Mouse (Mus musculus) retina, embryonic 14.5 days (tissue): ENCODE results near the gene Ccdc183.

Experiments used
- DNase-seq: peaks from one replicate; pipeline ENCODE4 v3.0.0-alpha.2; 2015; ENCODE audit warnings: low spot score

Gene Ccdc183

DNA sequence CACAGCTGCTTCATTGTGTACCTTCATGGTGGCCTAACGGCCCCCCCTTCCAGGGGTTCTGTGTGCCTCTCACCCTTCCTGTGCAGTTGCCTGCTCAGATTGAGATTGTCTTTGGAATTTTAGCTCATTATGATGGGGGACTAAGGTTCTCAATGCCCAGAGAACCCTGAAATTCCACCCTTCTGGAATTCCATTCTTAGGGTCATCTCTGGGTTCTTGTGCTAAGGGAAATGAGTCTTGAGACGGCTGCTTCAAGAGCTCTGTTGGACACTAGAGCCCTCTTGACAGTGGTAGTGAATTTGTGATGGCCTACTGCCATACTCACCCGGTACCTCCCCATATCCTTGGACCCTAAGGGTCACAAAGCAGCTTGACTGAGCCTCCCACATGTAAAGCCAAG lies at the start of gene Ccdc183:
Gene Ccdc183, minus strand, starts transcription at position 101 of the 400 bp plus-strand sequence.
- DNase-seq: no peak

GRCm38 (mm10) chr2:25666516-25666915 lies 49.0 kb upstream of the Ccdc183 start:
- no peak for DNase-seq

DNA sequence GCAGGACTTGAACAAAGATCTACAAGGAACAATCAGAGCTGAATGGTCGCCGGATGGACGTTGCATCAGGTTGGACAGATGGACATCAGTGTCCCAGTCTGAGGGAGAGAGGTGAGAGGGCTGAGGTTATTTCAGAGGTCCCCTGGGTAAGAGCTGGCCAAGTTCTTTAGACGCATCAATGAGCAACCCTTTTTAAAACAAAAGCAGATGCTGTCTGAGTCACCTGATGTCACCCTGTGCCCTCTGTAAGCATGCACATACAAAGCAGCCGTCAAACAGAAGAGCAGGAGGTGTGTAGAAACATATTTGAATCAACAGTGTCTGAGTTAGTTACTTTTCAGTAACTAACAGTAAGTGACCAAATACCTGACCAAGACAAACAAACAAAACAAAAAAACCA lies 46.6 kb upstream of the Ccdc183 start:
- DNase-seq: no peak

DNA sequence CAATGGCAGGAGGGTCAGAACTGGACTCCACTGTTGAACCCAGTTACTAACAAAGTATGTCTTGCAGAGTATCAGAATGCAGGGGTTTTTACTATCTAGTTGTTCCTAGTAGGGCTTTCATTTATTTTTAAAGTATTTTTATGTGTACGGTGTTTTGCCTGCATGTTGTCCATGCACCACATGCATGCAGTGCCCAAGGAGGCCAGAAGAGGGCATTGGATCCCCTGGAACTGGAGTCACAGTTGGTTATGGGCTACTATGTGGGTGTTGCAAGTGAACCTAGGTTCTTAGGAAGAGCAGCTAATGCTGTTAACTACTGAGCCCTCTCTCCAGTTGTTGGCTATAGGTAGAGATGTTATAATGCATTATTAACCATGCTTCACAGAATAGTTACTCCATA lies 46.0 kb upstream of the Ccdc183 start:
- peak; percentile 59 for DNase-seq

DNA sequence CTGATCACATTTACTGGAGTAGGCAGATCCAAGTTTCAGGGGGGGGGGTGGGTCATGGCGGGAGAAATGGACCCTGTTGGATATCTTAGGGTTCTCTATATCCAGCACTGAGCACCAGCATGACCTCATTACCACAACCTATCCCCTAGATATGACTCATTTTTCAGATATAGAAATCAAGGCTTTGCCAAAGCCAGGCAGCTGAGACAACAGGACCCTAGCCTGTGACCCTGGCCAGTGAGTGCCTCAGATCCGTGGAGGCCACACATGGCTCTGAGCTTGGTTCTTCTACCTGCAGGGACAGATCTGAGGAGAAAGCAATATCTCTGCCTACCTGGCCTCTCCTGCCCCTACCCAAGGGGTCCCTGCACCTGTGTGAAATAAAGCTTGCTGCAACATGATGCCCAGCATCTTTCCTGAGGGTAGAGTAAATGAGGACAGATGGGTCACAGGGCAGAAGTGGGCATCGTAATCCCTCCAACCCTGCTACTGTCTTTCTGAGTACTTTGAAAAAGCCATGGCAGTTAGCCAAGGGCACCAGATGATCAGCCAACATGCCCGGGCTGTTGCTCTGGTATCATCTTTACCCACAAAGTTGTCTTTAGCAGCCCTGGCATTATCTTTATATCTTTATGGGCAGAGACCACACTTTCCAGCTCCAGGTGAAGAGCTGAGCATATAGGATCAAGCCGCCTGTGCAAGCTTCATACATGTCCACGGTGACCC lies 43.9 kb upstream of the Ccdc183 start:
- DNase-seq: no peak

DNA sequence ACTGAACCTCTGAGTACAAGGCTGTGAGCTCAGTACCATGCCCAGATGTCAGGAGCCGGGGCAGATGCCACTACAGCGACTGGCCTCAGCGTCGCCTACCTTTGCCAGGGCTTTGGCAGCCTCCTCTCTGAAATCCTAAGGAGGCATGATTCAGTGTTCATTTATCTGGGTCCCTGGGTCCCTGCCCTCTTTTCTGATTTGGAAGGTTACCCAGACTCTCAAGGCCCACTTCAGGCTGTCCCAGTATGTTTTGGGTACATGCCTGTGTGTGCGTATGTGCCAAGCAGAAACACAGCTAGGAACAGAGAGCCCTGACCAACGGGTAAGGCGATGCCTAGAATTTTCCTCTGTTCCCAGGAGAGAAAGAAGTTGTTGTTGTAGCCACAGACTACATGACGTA lies 42.8 kb upstream of the Ccdc183 start:
- no peak for DNase-seq

DNA sequence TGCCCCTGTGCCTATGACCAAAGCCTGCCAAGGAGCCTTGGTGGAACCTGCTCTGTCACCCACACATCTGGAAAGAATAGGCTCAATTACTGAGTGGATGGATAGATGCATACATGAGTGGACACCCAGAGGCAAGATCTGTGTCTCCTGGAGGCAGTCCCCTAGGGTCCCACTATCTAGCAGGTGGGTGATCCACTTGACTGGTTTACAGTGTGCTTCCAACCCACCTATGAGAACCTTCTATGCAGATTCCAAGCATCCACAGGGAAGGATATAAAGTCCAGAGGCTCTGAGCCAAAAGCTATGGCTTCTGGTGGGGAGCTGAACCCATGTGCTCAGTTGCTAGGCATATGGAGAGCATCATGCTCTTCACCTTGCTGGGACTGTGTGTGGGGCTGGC lies 40.2 kb upstream of the Ccdc183 start, which contains the start of gene Lcn5:
Gene Lcn5, plus strand, starts transcription at position 301 of the 400 bp plus-strand sequence.
- no peak for DNase-seq

DNA sequence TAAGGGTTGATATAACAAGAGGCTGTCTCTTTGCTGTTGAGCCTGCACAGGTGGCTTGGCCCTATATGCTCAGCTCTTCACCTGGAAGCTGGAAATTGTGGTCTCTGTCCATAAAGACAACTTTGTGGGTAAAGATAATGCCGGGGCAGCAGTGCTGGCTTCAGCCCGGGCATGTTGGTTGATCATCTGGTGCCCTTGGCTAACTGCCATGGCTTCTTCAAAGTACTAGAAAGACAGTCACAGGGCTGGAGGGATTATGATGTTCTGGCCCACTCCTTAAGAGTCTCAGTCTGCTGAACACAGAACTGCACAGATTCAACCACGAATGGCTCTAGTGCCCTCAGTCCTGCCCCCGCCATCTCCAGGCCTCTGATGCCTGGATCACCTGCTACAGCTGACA lies 39.8 kb upstream of the Ccdc183 start:
- no peak for DNase-seq

GRCm38 (mm10) chr2:25656691-25657090 lies 39.2 kb upstream of the Ccdc183 start:
- no peak for DNase-seq

DNA sequence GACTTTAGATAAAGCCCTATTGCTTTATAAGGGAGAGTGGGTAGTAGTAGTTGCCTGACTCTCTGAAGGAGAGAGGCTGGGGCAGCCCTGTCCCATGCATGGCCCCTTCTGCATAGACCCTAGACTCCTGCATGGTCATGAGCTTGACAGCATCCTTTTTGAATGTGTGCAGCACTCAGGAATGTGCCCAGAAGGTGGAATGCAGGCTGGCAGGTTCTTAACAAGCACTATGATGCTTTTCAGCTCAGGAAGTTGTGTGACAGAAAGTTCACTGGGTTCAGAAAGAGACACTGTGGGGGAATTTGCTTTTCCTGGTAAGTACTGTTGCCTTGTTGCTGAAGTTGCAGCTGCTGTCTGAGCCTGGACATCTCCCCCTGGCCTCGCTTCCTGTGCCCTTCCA lies 37.0 kb upstream of the Ccdc183 start:
- no peak for DNase-seq

GRCm38 (mm10) chr2:25652902-25653301 lies 35.4 kb upstream of the Ccdc183 start, which contains the start of gene Lcn8:
Lcn8 (plus strand) TSS chr2:25653120.
- DNase-seq: no peak

DNA sequence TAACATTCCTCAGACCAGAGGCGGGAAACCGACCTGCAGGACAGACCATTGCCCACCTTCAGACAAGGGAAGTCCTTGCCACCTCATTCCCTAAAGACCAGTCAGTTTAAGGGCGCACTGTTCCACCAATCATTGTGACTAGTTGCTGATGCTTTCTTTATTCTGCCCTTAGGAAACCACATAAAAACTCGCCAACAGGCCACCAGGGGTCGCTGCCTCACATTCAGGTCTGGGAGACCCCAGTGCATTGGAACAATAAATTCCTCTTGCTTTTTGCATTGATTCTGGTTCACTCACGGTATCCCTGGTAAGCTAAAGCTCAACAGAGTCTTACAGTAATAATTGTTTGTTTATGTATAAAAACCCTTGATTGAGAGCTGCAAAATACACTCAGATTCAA lies 22.4 kb upstream of the Ccdc183 start:
- DNase-seq: peak; percentile 70

GRCm38 (mm10) chr2:25634046-25634445 lies 16.6 kb upstream of the Ccdc183 start:
- no peak for DNase-seq

- no peak for DNase-seq
These were observed 16.1 kb upstream of the Ccdc183 start for GRCm38 (mm10) chr2:25633616-25634015.

GRCm38 (mm10) chr2:25628738-25629137 lies 11.3 kb upstream of the Ccdc183 start:
- no peak for DNase-seq

DNA sequence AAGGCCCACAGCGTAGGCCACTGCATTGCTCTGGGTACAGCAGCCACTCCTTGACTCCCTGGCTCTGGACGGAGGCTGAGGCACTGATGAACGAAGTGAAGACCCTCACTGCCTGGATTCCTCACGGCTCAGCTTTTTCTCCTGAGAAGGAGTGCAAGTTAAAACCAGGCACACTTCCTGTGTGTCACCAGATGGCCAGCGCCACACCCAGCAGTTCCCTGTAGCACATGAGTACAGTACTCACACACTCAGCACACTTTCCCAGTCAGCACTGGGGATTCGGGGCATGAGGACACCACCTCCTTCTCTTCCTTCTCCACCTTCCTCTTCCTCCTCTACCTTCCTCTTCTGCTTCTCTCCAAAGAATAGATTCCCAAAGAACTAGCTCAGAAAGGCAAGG lies 10.3 kb upstream of the Ccdc183 start, which contains the start of gene Fcna:
Gene Fcna, minus strand, starts transcription at position 220 of the 400 bp plus-strand sequence.
- DNase-seq: no peak

DNA sequence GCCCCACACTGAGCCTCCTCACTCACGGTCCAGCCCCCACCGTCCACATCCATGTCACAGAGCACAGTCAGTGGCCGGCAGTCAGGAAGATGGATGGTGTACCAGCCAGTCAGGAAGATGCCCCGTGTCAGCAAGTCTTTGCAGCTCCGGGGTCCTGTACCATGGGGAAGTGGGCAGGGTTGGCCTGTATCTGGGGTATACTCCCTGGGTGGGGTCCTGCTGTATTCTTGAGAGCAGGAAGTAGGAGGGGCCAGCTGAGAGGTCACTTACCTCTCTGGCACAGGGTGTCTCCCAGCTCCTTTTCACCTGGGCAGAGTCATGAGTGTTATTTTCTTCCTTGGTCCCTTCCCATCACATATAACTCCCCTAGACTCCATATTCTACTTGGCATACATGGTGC lies 8.5 kb upstream of the Ccdc183 start:
- DNase-seq: no peak

DNA sequence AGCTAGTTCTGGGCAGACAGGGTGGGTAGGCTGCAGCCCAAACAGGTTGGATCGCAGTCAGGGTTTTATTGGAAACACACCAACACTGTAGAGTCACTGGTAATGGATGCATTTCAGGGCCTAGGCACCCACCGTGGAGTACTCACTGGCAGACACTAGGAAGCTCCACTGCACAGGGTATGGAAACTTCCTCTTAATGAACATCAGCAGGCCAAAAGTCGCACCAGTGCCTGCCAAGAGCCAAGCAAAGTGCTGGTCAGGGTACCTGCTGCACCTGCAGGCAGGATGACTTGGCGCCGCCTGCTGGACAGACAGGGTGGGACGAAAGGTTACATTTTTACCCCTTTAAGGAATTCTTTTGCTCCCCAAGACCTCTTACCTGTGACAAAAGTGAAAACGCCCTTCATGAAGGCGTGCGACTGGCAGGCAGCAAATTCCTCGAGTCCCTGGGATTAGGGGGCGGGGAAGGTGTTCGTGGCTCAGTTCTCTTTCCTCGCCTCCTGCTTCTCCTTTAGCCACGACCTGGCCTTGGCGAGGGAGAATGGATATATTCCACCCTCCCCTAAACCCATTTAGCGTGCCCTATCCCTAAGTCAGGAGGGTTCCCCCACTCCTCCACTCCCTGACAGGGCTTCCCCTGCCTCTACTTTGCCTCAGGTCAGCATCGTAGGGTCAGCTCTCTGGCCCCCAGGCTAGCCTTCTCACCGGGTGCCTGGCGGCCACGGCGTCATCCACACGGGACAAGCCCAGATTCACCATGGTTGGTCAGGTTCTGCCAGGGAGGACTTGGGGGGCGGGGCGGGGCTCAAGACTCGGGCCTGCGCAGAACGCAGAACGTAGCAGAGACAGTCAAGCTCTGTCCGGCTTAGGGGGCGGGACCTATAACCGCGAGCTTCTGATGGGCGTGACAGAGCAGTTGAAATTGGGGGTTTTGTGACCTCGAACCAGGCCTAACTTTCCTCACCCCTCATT lies 4.0 kb upstream of the Ccdc183 start, which contains the start of gene Tmem141:
Gene Tmem141, minus strand, starts transcription at position 777 of the 972 bp plus-strand sequence.
- DNase-seq: peak; percentile 83

- no peak for DNase-seq
These were observed 3.4 kb upstream of the Ccdc183 start for GRCm38 (mm10) chr2:25620852-25621228.

- DNase-seq: no peak
These were observed 2.9 kb upstream of the Ccdc183 start for GRCm38 (mm10) chr2:25620386-25620785.

GRCm38 (mm10) chr2:25616398-25616797 lies 1.1 kb downstream of the Ccdc183 start:
- DNase-seq: no peak

GRCm38 (mm10) chr2:25608671-25609070 lies 8.8 kb downstream of the Ccdc183 start:
- no peak for DNase-seq
